Mouse (Mus musculus) neural tube, embryonic 12.5 days (tissue): Measurements from ENCODE around the gene Olfr6. TPM values are rescaled to one million over a fixed set of nuclear protein-coding genes. Genes with fewer than 3 reads are reported as not detected.
"Not testable (repeated sequence)": the region's sequence is repeated elsewhere in the genome, so short reads cannot be mapped to it uniquely, and the experiment has no call there.

Source experiments
- ATAC-seq: fragments of 200-750 bp; cut with Nextera tagmentation; 2 replicates; pipeline ENCODE4 v1.8.0; 2017; ENCODE audit warnings: low read depth, mild to moderate bottlenecking, moderate TSS enrichment, moderate library complexity; ENCODE audit not compliant: low FRiP score
- H3K27ac ChIP-seq: fragments of 300-500 bp; sonication (generic); 2 replicates; pipeline ENCODE4 v1.5.1; 2016
- H3K27me3 ChIP-seq: fragments of 300-500 bp; sonication (generic); replicated peaks from 2 replicates; pipeline ENCODE4 v1.6.1; 2016; ENCODE audit warnings: mild to moderate bottlenecking
- H3K36me3 ChIP-seq: fragments of 300-500 bp; sonication (generic); 2 replicates; pipeline ENCODE4 v1.6.1; 2016; ENCODE audit warnings: mild to moderate bottlenecking
- H3K4me1 ChIP-seq: fragments of 300-500 bp; sonication (generic); 2 replicates; pipeline ENCODE4 v1.6.1; 2016
- H3K4me2 ChIP-seq: fragments of 300-500 bp; sonication (generic); replicated peaks from 2 replicates; pipeline ENCODE4 v1.6.1; 2016; ENCODE audit warnings: mild to moderate bottlenecking
- H3K4me3 ChIP-seq: fragments of 300-500 bp; sonication (generic); 2 replicates; pipeline ENCODE4 v1.5.1; 2016
- H3K9ac ChIP-seq: fragments of 300-500 bp; sonication (generic); 2 replicates; pipeline ENCODE4 v1.6.1; 2016; ENCODE audit warnings: mild to moderate bottlenecking
- H3K9me3 ChIP-seq: fragments of 300-500 bp; sonication (generic); 2 replicates; pipeline ENCODE4 v1.6.1; 2016; ENCODE audit warnings: mild to moderate bottlenecking
- WGBS: fragments of 180-500 bp; shearing (Covaris S2); methylation state at CpG from one replicate; pipeline ENCODE4 v1.1.7; 2016; 5-methylcytosine and 5-hydroxymethylcytosine counted together
- polyA plus RNA-seq: library from polyadenylated mRNA; unstranded; fragments of >200 nt; fragmentation: Nextera tagmentation; extraction: Ambion mirVana; gene quantifications from 2 replicates; pipeline ENCODE4 v1.2.1, GENCODE M21; 2016

Gene Olfr6
- polyA plus RNA-seq: not detected in 2 replicates

GRCm38 (mm10) chr7:106963837-106964236 is at the start of gene Olfr6:
Gene Olfr6, minus strand, starts transcription at chr7:106963937.
- H3K9ac ChIP-seq: no peak within 1 kb of the TSS
- H3K4me3 ChIP-seq: no peak within 1 kb of the TSS
- no peaks in the 10 kb centered on the region for H3K36me3 ChIP-seq
- H3K27me3 ChIP-seq: no peaks in the 10 kb centered on the region
- H3K27ac ChIP-seq: no peak within 1 kb of the TSS
- 84% methylated on average over 1 of the region's 1 CpGs for WGBS
- ATAC-seq: no peak
- no peaks in the 10 kb centered on the region for H3K4me1 ChIP-seq
- H3K9me3 ChIP-seq: no peaks in the 10 kb centered on the region
- no peak within 1 kb of the TSS for H3K4me2 ChIP-seq

- Histone ChIP-seq H3K4me2 (no peak within 1 kb of the TSS), H3K4me1 (no peaks in the 10 kb centered on the region), H3K27ac (no peak within 1 kb of the TSS), H3K36me3 (no peaks in the 10 kb centered on the region), H3K9ac (no peak within 1 kb of the TSS), H3K27me3 (no peaks in the 10 kb centered on the region), H3K4me3 (no peak within 1 kb of the TSS), H3K9me3 (no peaks in the 10 kb centered on the region)
- ATAC-seq: no peak
- 54% methylated on average over 1 of the region's 1 CpGs for WGBS
Measured at GRCm38 (mm10) chr7:107005972-107006371, 42.2 kb upstream of the Olfr6 start, which contains the start of gene Olfr2. Gene Olfr2, minus strand, starts transcription at chr7:107006072.

GRCm38 (mm10) chr7:107004169-107004568 is 40.4 kb upstream of the Olfr6 start:
- no peak overlapping the region for H3K27ac ChIP-seq
- no peak overlapping the region for H3K9ac ChIP-seq
- no peaks in the 10 kb centered on the region for H3K4me1 ChIP-seq
- ATAC-seq: no peak
- no peak overlapping the region for H3K4me2 ChIP-seq
- 76% methylated on average over 3 of the region's 3 CpGs for WGBS
- no peak overlapping the region for H3K4me3 ChIP-seq
- H3K9me3 ChIP-seq: no peaks in the 10 kb centered on the region
- H3K36me3 ChIP-seq: no peaks in the 10 kb centered on the region
- H3K27me3 ChIP-seq: no peaks in the 10 kb centered on the region

GRCm38 (mm10) chr7:107000798-107001197 is 37.1 kb upstream of the Olfr6 start:
- Histone ChIP-seq H3K9me3 (no peaks in the 10 kb centered on the region), H3K27ac (no peak overlapping the region), H3K4me2 (no peak overlapping the region), H3K4me3 (no peak overlapping the region), H3K27me3 (no peaks in the 10 kb centered on the region), H3K4me1 (no peaks in the 10 kb centered on the region), H3K9ac (no peak overlapping the region), H3K36me3 (no peaks in the 10 kb centered on the region)
- 92% methylated on average over 7 of the region's 7 CpGs for WGBS
- no peak for ATAC-seq

- no peak overlapping the region for H3K9ac ChIP-seq
- H3K27ac ChIP-seq: no peak overlapping the region
- no peaks in the 10 kb centered on the region for H3K36me3 ChIP-seq
- ATAC-seq: no peak
- no peaks in the 10 kb centered on the region for H3K27me3 ChIP-seq
- H3K4me1 ChIP-seq: no peaks in the 10 kb centered on the region
- H3K4me2 ChIP-seq: no peak overlapping the region
- no peaks in the 10 kb centered on the region for H3K9me3 ChIP-seq
- no peak overlapping the region for H3K4me3 ChIP-seq
- 90% methylated on average over 3 of the region's 3 CpGs for WGBS
Measured at GRCm38 (mm10) chr7:106985236-106985635, 21.5 kb upstream of the Olfr6 start.

- ATAC-seq: no peak
- H3K36me3 ChIP-seq: no peaks in the 10 kb centered on the region
- no peak within 1 kb of the TSS for H3K27ac ChIP-seq
- no peaks in the 10 kb centered on the region for H3K4me1 ChIP-seq
- WGBS: 69% methylated on average over 1 of the region's 1 CpGs
- no peak within 1 kb of the TSS for H3K9ac ChIP-seq
- no peak within 1 kb of the TSS for H3K4me2 ChIP-seq
- H3K9me3 ChIP-seq: no peaks in the 10 kb centered on the region
- no peak within 1 kb of the TSS for H3K4me3 ChIP-seq
- no peaks in the 10 kb centered on the region for H3K27me3 ChIP-seq
Measured at GRCm38 (mm10) chr7:106975353-106975752, 11.6 kb upstream of the Olfr6 start, which contains the start of gene Olfr711. Gene Olfr711, minus strand, starts transcription at chr7:106975453.

- H3K4me1 ChIP-seq, H3K27me3 ChIP-seq, H3K27ac ChIP-seq, H3K9ac ChIP-seq, H3K9me3 ChIP-seq, ATAC-seq, H3K4me2 ChIP-seq, H3K4me3 ChIP-seq, H3K36me3 ChIP-seq: not testable (repeated sequence)
Measured at GRCm38 (mm10) chr7:106967503-106967902, 3.8 kb upstream of the Olfr6 start.

GRCm38 (mm10) chr7:106948212-106948611 is 15.5 kb downstream of the Olfr6 start, which contains the start of gene Olfr710:
Gene Olfr710, minus strand, starts transcription at chr7:106948312.
- no peak within 1 kb of the TSS for H3K9ac ChIP-seq
- H3K27me3 ChIP-seq: no peaks in the 10 kb centered on the region
- WGBS: 75% methylated on average over 3 of the region's 3 CpGs
- H3K9me3 ChIP-seq: no peaks in the 10 kb centered on the region
- ATAC-seq: no peak
- H3K27ac ChIP-seq: no peak within 1 kb of the TSS
- no peaks in the 10 kb centered on the region for H3K36me3 ChIP-seq
- no peak within 1 kb of the TSS for H3K4me2 ChIP-seq
- no peak within 1 kb of the TSS for H3K4me3 ChIP-seq
- no peaks in the 10 kb centered on the region for H3K4me1 ChIP-seq

GRCm38 (mm10) chr7:106932119-106932518 is 31.6 kb downstream of the Olfr6 start, which contains the start of gene Olfr709-ps1:
Gene Olfr709-ps1, minus strand, starts transcription at chr7:106932219.
- no peak within 1 kb of the TSS for H3K4me2 ChIP-seq
- H3K4me1 ChIP-seq: no peaks in the 10 kb centered on the region
- no peaks in the 10 kb centered on the region for H3K36me3 ChIP-seq
- H3K27me3 ChIP-seq: no peaks in the 10 kb centered on the region
- H3K4me3 ChIP-seq: no peak within 1 kb of the TSS
- H3K9ac ChIP-seq: no peak within 1 kb of the TSS
- no peaks in the 10 kb centered on the region for H3K9me3 ChIP-seq
- no peak for ATAC-seq
- H3K27ac ChIP-seq: no peak within 1 kb of the TSS

- not testable (repeated sequence) for H3K27me3 ChIP-seq, H3K9ac ChIP-seq, H3K4me3 ChIP-seq, H3K4me1 ChIP-seq, ATAC-seq, H3K27ac ChIP-seq, H3K36me3 ChIP-seq, H3K4me2 ChIP-seq, H3K9me3 ChIP-seq
- WGBS: 85% methylated on average over 7 of the region's 7 CpGs
Measured at GRCm38 (mm10) chr7:106920961-106921360, 42.8 kb downstream of the Olfr6 start.

- Histone ChIP-seq H3K4me2 (no peak within 1 kb of the TSS), H3K4me1 (no peaks in the 10 kb centered on the region), H3K27ac (no peak within 1 kb of the TSS), H3K9me3 (no peaks in the 10 kb centered on the region), H3K36me3 (no peaks in the 10 kb centered on the region), H3K4me3 (no peak within 1 kb of the TSS), H3K9ac (no peak within 1 kb of the TSS), H3K27me3 (no peaks in the 10 kb centered on the region)
- ATAC-seq: no peak
- WGBS: 78% methylated on average over 2 of the region's 2 CpGs
Measured at GRCm38 (mm10) chr7:106907676-106908075, 56.1 kb downstream of the Olfr6 start, which contains the start of gene Olfr1532-ps1. Gene Olfr1532-ps1, plus strand, starts transcription at chr7:106908001.
